Mouse (Mus musculus) cerebellum, postnatal 4 days (tissue): ENCODE results near the gene Polr2e.

Source experiments
- DNase-seq, 2 experiments: peaks; one replicate each; pipeline ENCODE4 v3.0.0; 2022; ENCODE audit warnings: low spot score in 2 of 2, mixed read lengths in 1 of 2

Polr2e gene

GRCm38 (mm10) chr10:80035148-80035547 is 4.4 kb downstream of the Polr2e start:
- DNase-seq, result no peak

DNA sequence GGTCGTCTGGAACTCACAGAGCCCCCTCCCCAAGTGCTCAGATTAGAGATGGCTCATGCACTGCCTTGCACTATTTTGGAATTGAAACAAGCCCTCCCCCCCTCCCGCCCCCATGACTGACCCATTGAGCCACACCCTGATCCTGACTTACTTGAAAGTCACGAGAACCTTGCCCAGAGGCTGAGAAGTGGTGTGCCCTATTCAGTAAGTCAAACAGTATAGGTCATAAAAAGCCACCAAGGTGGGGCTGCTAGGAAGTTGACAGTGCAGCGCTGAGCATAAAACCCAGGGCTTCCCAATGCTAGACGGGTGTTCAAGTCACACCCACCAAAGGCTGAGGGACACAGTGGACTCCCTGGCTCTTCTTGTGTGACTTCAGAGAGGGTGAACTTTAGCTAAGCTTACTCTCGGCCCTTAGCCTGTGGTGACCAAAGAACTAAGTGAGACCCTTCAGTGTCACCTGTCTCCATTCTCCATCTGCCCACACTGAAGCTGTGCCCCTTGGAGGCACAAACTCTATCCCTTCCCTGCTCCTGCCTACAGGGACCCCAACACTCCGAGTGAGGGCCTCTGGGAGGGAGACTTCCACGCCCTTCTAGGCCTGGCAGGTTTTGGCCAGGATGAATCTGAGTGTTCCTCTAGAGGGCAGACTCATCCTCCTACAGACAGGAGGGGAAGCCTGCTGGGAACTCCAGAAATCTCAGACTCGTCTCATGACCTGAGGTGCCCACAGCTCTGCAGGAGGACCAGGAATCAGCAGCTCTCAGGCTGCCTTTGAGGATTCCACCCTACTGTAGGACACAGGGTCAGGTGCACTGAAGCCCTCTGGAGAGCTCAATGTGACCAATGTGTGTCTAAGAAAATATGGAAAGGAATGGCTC is 5.8 kb downstream of the Polr2e start:
- DNase-seq, result no peak

- DNase-seq, result no peak
These were observed 6.7 kb downstream of the Polr2e start for GRCm38 (mm10) chr10:80032799-80033480.

DNA sequence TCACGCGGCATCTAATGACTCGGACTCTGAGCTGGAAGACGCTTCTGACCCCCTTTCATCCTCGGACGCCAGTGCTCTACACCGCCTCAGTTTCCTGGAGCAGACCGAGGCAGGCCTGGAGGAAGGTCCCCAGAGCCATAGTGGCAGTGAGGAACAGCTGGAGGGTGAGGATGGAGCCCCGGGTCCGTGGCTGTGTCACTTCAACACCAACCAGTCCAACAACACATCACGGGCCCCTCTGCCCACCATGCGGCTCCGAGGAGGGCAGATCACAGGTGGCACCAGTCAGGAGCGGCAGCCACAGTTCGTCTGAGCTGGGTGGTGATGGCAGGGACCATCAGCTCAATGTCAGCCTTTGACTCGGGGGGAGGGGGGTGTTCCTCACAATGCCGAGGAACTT is 8.9 kb downstream of the Polr2e start:
- no peak for DNase-seq

DNA sequence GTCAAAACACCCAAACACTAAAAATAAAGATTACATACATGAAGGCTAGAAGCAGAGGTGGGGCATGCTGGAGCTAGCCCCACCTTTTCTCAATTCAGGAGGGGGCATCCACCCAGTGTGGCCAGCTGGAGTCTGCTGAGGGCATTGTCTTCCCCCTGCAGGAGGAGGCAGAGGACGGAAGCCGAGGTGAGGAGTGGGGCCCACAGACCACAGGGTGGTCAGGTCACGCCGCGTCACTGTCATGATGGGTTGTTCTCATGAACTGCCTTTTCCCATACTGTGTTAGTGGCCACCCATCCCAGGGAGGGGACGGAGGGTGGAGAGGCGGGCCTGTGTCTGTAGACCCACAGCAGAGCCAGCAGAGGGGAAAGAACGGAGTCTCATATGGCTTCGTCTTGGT is 9.4 kb downstream of the Polr2e start:
- no peak for DNase-seq

GRCm38 (mm10) chr10:80028521-80028846 is 11.1 kb downstream of the Polr2e start:
- no peak for DNase-seq

DNA sequence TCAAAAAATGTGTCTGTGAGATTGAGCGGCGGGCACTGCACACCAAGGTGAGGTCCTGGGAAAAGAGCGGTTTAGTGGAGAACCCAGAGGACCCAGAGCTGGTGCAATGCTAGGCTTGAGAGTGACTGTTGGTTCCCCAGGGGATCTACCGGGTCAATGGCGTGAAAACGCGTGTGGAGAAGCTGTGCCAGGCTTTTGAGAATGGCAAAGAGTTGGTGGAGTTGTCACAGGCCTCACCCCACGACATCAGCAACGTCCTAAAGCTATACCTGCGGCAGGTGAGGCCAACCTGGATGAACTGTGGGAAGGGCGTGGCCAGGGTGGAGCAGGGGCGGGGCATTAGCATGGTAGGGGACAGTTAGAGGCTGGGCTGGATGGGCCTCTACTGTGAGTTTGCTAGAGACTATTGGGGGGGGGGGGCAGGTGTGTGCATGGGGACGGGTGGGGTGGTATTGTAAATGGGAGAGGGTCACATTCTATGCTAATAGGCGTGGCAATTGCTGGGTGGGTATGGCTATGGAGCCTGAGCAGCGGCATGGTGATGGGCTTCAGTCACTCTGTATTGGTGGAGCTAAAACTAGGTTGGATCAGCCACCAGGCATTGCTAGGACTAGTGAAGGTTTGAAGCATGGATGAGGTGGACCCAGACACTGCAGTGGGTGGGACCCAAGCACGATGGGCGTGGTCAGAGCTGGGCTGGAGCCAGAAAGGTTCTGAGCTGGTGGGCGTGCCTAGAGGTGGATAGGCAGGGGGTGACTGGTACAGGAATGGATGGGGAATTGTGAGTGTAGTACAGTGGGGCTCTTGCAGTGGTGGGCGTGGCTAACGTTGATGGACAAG is 11.7 kb downstream of the Polr2e start:
- DNase-seq, result no peak

DNA sequence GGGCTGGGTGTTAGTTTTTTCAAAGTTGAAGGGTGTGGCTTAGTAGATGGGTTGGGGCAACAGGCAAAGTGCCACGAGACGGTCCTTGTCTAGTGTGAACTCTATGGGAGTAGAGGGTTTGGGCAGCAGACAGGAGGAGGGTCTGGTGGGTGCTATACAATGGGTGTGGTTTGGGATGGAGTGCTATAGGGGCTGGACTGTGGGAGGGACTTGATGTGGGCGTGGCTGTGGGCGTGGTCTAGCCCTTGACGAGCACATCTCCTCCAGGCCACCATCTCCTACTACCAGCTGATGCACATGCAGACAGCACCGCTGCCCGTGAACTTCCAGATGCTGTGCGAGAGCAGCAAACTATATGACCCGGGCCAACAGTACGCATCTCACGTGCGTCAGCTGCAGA is 13.7 kb downstream of the Polr2e start:
- DNase-seq, result no peak

GRCm38 (mm10) chr10:80025463-80025862 is 14.1 kb downstream of the Polr2e start:
- DNase-seq, result no peak

GRCm38 (mm10) chr10:80025044-80025347 is 14.6 kb downstream of the Polr2e start:
- DNase-seq, result no peak

DNA sequence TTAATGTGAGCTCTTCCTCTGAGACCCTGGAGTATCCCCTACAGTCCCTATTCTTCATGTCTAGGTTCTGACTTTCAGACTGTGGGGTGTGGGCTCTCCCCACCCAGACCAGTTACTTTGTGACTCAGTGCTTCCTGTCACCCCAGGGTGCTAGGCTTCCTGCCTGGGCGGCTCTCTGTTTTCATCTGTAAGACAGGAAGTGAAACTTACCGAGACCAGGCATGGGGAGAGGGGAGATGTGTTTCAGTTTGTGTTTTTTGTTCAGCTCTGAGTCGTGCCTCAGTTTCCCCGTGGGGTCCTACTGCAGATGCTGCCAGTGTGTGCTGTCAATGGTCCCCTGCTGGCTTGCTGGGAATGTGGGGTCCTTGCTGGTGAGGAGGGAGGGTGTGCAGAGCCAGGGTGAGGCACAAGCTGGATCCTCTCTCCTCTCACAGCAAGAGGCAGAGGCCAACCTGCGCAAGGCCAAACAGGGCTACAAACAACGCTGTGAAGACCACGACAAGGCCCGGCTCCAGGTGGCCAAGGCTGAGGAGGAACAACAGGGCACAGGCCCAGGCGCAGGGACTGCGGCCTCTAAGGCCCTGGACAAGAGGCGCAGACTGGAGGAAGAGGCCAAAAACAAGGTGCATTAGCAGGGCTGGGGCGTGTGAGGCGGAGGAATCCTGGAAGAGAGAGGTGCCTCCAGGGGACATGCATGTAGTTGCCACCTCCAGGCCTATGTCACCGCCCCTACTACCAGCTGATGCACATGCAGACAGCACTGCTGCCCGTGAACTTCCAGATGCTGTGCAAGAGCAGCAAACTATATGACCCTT is 15.2 kb downstream of the Polr2e start:
- no peak for DNase-seq

GRCm38 (mm10) chr10:80023758-80024157 is 15.8 kb downstream of the Polr2e start:
- DNase-seq, result no peak

DNA sequence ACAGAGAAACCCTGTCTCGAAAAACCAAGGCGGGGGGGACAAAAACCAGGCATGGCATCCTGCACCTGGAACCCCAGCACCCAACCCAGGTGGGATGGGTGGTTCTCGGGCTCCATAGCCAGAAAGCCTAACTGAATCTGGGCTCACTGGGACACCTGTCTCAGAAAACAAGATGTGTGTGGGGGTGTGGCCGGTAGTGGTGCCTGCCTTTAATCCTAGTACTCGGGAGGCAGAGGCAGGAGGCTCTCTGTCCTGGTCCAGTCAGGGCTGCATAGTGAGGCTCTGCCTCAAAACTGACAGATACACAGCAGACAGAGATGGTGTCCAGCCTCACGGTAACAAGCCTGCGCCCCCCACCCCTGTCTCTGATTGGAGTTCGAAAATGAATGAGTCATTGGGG is 16.8 kb downstream of the Polr2e start:
- DNase-seq, result no peak

GRCm38 (mm10) chr10:80022164-80022563 is 17.4 kb downstream of the Polr2e start:
- no peak for DNase-seq

DNA sequence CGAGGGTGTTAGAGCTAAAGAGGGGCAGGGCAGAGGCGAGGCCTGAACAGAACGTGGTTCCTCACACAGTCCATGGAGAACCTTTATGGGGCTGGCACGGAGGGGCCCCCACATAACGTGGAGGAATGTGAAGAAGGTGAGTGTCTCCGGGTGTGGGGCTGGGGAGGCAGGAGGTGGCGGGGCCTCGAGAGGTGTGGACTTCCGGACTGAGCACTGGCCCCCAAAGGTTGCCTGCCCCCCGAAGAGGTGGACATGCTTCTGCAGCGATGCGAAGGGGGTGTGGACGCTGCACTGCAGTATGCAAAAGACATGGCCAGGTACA is 18.3 kb downstream of the Polr2e start:
- no peak for DNase-seq

- DNase-seq, result no peak
These were observed 18.8 kb downstream of the Polr2e start for GRCm38 (mm10) chr10:80020603-80021319.

DNA sequence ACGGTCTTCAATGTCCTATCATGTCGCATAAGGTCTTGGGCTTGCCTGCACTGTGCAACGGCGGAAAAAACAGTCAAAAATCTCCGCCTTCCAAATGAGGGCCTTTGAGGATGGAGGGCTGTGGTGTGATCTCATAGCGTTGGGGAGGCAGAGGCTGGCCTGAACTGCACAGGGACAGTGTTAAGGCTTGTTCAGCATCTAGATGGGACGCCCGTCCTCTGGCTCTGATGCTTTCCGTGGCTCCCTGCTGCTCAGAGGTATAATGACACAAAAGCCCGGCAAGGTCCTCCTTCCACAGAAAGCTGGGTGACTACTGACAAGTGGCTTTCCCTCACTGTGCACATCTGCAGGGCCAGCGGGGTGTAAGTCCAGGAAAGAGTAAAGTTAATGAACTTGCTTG is 19.4 kb downstream of the Polr2e start:
- DNase-seq, result no peak

- no peak for DNase-seq
These were observed 20.0 kb downstream of the Polr2e start for GRCm38 (mm10) chr10:80019471-80020131.

- DNase-seq, result no peak
These were observed 20.8 kb downstream of the Polr2e start for GRCm38 (mm10) chr10:80018739-80019297.

DNA sequence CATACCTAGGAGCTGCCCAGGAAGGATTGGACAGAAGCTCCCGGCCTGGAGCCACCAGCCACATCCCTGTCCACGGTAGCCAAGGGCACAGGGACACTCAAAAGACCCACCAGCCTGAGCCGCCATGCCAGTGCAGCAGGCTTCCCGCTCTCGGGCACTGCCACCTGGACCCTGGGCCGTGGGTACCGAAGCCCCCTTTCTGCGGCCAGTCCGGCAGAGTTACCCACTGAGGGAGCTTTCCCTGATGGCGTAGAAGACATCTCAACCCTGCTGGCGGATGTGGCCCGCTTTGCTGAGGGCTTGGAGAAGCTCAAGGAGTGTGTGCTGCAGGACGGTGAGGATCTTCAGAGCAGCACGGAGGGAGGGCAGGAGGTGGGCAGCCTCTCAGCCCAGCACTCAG is 21.8 kb downstream of the Polr2e start:
- DNase-seq, result no peak
